Mouse (Mus musculus) liver, embryonic 14.5 days (tissue): Measurements from ENCODE around the gene Rho.

Experiments
- CTCF ChIP-seq: IDR thresholded peaks from 2 replicates; pipeline ENCODE4 v1.5.1; 2016; ENCODE audit warnings: antibody characterized with exemption, low read depth, control low read depth
- EP300 ChIP-seq: IDR thresholded peaks from 2 replicates; pipeline ENCODE4 v1.6.1; 2016; ENCODE audit warnings: antibody characterized with exemption, low read depth

- TF ChIP-seq CTCF (no peak), EP300 (no peak)
Observed at GRCm38 (mm10) chr6:115968700-115969099, 37.2 kb downstream of the Rho start.
